Mouse (Mus musculus) lung, postnatal 0 days (tissue): Measurements from ENCODE around the gene Mcrip2. TPM values are rescaled to one million over a fixed set of nuclear protein-coding genes. Genes with fewer than 3 reads are reported as not detected.

Experiments used
- ATAC-seq: fragments of 200-750 bp; cut with Nextera tagmentation; 2 replicates; pipeline ENCODE4 v1.8.0; 2017; ENCODE audit warnings: moderate library complexity
- DNase-seq: peaks from one replicate; pipeline ENCODE4 v3.0.0-alpha.2; 2016; ENCODE audit warnings: low spot score
- H3K27ac ChIP-seq: fragments of 300-500 bp; sonication (generic); 2 replicates; pipeline ENCODE4 v1.5.1; 2014; ENCODE audit warnings: antibody characterized with exemption, mild to moderate bottlenecking, low read length, mixed read lengths
- H3K27me3 ChIP-seq: fragments of 300-500 bp; sonication (generic); replicated peaks from 2 replicates; pipeline ENCODE4 v1.6.1; 2014; ENCODE audit warnings: low read length, mixed read lengths; ENCODE audit not compliant: insufficient read depth
- H3K36me3 ChIP-seq: fragments of 300-500 bp; sonication (generic); 2 replicates; pipeline ENCODE4 v1.6.1; 2014; ENCODE audit warnings: low read length, mixed read lengths; ENCODE audit not compliant: insufficient read depth
- H3K4me1 ChIP-seq: fragments of 300-500 bp; sonication (generic); 2 replicates; pipeline ENCODE4 v1.6.1; 2014; ENCODE audit warnings: antibody characterized with exemption, low read depth, low read length, mixed read lengths; ENCODE audit not compliant: insufficient read depth
- H3K4me2 ChIP-seq: fragments of 300-500 bp; sonication (generic); replicated peaks from 2 replicates; pipeline ENCODE4 v1.6.1; 2014; ENCODE audit warnings: low read depth, mild to moderate bottlenecking, low read length, moderate library complexity, mixed read lengths
- H3K4me3 ChIP-seq: fragments of 300-500 bp; sonication (generic); 2 replicates; pipeline ENCODE4 v1.5.1; 2014; ENCODE audit warnings: low read depth, low read length
- H3K9ac ChIP-seq: fragments of 300-500 bp; sonication (generic); replicated peaks from 2 replicates; pipeline ENCODE4 v1.6.1; 2014; ENCODE audit warnings: low read depth, mild to moderate bottlenecking
- H3K9me3 ChIP-seq: fragments of 300-500 bp; sonication (generic); 2 replicates; pipeline ENCODE4 v1.6.1; 2016; ENCODE audit warnings: low read length, mixed read lengths
- CTCF ChIP-seq: IDR thresholded peaks from 2 replicates; pipeline ENCODE4 v1.5.1; 2016; ENCODE audit warnings: antibody characterized with exemption, mild to moderate bottlenecking
- EP300 ChIP-seq: IDR thresholded peaks from 2 replicates; pipeline ENCODE4 v1.6.1; 2016; ENCODE audit warnings: antibody characterized with exemption, mild to moderate bottlenecking, control low read depth
- WGBS: fragments of 180-500 bp; shearing (Covaris S2); extraction: QIAGEN DNeasy Blood & Tissue Kit; methylation state at CpG from one replicate; pipeline ENCODE4 v1.1.7; 2014; 5-methylcytosine and 5-hydroxymethylcytosine counted together
- polyA plus RNA-seq: library from polyadenylated mRNA; unstranded; fragments of >200 nt; fragmentation: Nextera tagmentation; extraction: Ambion mirVana; gene quantifications from 2 replicates; pipeline ENCODE4 v1.2.1, GENCODE M21; 2015

Gene Mcrip2
- polyA plus RNA-seq, 1 experiment from 2014 or later = 19.5 TPM

DNA sequence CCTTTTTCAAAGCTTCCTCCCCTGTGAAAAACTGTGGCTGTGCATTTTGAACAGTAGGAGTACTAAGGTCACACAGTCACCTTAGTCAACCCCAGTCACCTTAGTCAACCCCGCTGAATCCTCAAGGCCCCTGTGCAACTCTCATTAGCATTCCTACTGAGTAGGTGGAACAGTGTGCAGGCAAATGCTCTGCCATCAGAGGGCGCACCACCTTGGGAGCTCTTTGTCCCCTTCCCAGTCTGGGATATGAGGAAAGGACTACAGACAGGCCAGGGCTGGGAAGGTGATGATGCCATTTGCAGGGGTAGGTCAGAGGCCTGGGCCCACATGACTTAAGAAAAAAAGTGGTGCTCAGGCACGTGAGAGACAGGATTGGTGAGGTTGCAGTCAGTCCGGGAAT lies 10.7 kb upstream of the Mcrip2 start:
- Histone ChIP-seq H3K9me3 (no peaks in the 10 kb centered on the region), H3K36me3 (peaks cover 9% of the 10 kb centered on the region; the same call in 1 of the 2 replicates), H3K9ac (no peak overlapping the region), H3K27ac (no peak overlapping the region), H3K4me1 (peaks cover 6% of the 10 kb centered on the region; the same call in 1 of the 2 replicates), H3K27me3 (no peaks in the 10 kb centered on the region), H3K4me3 (no peak overlapping the region), H3K4me2 (no peak overlapping the region)
- DNase-seq (no peak), ATAC-seq (no peak)
- TF ChIP-seq CTCF (peak; percentile 66), EP300 (no peak)
- 65% methylated on average over 4 of the region's 4 CpGs for WGBS

DNA sequence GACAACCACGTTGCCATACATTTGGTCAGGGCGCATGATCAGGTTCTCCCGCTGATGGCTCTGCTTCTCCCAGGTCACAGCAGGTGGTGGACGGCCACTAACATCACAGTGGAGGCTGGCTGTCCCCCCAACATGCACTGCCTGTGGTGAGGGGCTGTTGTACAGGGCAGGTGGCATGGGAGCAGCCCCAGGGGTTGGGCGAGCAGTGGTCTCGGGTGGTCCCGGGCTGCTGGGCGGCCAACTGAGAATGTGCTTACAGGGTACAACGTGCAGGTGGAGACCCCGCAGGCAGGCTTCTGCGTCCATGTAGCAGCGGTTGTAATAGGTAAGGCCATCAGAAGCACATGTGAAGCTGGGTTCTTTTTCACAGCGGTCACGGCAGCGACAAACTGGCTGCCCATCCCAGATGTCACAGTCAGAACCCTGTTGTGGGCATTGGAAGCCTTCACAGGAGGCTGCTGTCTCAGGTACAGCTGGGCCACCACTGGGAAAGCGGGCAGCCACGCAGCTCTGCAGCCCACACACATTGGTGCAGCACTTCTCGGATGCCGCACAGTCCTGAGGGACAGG lies 10.1 kb upstream of the Mcrip2 start:
- Histone ChIP-seq H3K27me3 (no peaks in the 10 kb centered on the region), H3K4me1 (peaks cover 6% of the 10 kb centered on the region; the same call in 1 of the 2 replicates), H3K9ac (no peak overlapping the region), H3K36me3 (peaks cover 6% of the 10 kb centered on the region; the same call in 1 of the 2 replicates), H3K4me3 (no peak overlapping the region), H3K27ac (no peak overlapping the region), H3K4me2 (no peak overlapping the region), H3K9me3 (no peaks in the 10 kb centered on the region)
- DNase-seq (no peak), ATAC-seq (no peak)
- WGBS = 93% methylated on average over 19 of the region's 19 CpGs
- no peak for TF ChIP-seq EP300
- no peak for TF ChIP-seq CTCF

- peaks cover 6% of the 10 kb centered on the region; the same call in 1 of the 2 replicates for H3K4me1 ChIP-seq
- DNase-seq = no peak
- H3K4me3 ChIP-seq = no peak overlapping the region
- ATAC-seq = no peak
- TF ChIP-seq CTCF (no peak), EP300 (no peak)
- H3K4me2 ChIP-seq = no peak overlapping the region
- H3K27me3 ChIP-seq = no peaks in the 10 kb centered on the region
- 90% methylated on average over 32 of the region's 32 CpGs for WGBS
- no peak overlapping the region for H3K9ac ChIP-seq
- H3K9me3 ChIP-seq = no peaks in the 10 kb centered on the region
- no peak overlapping the region for H3K27ac ChIP-seq
- no peaks in the 10 kb centered on the region; the same call in 1 of the 2 replicates for H3K36me3 ChIP-seq
Measured at GRCm38 (mm10) chr17:25877741-25878610, 9.4 kb upstream of the Mcrip2 start.

- 93% methylated on average over 3 of the region's 3 CpGs for WGBS
- H3K4me1 ChIP-seq = peaks cover 6% of the 10 kb centered on the region; the same call in 1 of the 2 replicates
- ATAC-seq (no peak), DNase-seq (no peak)
- H3K27me3 ChIP-seq = no peaks in the 10 kb centered on the region
- H3K4me2 ChIP-seq = no peak overlapping the region
- no peaks in the 10 kb centered on the region for H3K36me3 ChIP-seq
- H3K4me3 ChIP-seq = no peak overlapping the region
- no peak for TF ChIP-seq EP300
- TF ChIP-seq CTCF = no peak
- H3K9ac ChIP-seq = no peak overlapping the region
- H3K9me3 ChIP-seq = no peaks in the 10 kb centered on the region
- H3K27ac ChIP-seq = no peak overlapping the region
Measured at GRCm38 (mm10) chr17:25877025-25877424, 8.5 kb upstream of the Mcrip2 start.

DNA sequence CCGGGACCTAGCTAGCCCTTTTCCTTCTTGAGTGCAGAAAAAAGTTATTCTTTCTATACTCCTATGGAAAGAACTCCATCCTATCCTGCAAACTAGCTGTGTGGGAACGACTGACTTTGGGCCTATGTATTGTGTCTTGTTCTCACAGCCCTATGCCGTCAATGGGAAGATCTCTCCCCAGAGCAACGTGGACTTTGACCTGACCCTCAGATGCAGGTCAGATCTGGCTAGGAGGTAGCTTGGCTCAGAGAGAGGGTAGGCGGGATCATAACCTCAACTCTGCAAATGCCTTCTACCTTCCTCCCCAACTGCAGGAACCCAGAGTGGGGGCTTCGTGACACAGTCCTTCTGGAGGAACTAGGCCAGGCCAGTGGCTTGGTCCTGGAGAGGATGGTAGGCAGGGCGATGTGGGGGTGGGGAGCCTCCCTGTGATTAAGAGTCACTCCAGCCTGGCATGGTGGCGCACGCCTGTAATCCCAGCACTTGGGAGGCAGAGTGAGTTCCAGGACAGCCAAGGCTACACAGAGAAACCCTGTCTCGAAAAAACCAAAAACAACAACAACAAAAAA lies 7.9 kb upstream of the Mcrip2 start:
- peak overlapping the region; percentile 81 for H3K4me2 ChIP-seq
- no peaks in the 10 kb centered on the region for H3K27me3 ChIP-seq
- no peak for ATAC-seq
- WGBS = 60% methylated on average over 10 of the region's 10 CpGs
- H3K36me3 ChIP-seq = no peaks in the 10 kb centered on the region
- DNase-seq = no peak
- H3K27ac ChIP-seq = no peak overlapping the region
- TF ChIP-seq EP300 (no peak), CTCF (no peak)
- H3K4me1 ChIP-seq = peaks cover 6% of the 10 kb centered on the region; the same call in 1 of the 2 replicates
- peak overlapping the region; percentile 48; the same call in 1 of the 2 replicates for H3K9ac ChIP-seq
- no peaks in the 10 kb centered on the region for H3K9me3 ChIP-seq
- no peak overlapping the region for H3K4me3 ChIP-seq
